8 mouse cellular contexts compared by ENCODE assay signal in the genomic region with DNA sequence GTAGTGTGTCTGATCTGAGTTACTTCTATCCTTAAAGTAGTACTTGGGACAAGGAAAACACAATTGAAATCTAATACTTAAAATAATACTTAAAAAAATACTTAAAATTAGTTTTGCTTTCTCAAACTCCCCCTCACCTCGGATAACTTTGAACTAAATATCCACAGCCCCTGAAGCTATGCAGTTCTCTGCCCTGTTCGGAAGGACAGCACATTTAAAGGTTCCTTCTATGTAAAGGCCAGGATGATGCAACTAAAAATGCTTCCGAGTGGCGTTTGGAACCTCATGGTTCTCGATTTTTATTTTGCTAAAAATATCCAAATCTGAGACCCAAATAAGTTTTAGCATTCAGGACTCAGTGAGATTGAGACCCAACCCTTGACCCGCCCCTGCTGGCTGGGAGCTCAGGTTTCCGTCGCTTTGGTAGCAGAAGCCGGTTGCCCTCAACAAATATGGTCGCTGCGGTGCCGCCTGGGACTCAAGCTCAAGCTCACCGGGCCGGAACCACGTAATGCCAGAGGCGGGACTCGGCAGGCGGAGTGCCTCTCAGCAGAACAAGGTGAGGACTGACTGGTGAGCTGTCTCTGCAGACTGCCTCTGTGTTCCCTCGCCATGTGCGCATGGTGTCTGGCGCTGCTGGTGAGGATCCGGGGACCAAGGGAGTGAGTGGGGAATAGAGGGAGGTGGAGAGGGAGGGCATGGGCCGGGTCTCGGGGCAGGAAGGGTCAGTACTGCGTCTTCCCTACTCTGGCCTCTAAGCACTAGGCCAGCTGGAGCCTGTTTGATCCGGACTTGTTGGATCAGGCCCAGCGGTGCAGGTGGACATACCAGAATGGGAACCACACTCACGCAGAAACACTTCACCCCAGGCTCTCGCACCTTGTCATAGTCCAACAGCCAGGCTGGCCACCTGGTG. TPM values are rescaled to one million over a fixed set of nuclear protein-coding genes. Genes with fewer than 3 reads are reported as not detected.
DNase-seq lines count a peak whose midpoint lies in the region; ATAC-seq and TF ChIP-seq lines count a peak whose summit lies in the region.

A gene (plus strand): TSS at position 429 of the 916 bp plus-strand sequence.

- peak within 1 kb of the TSS; percentile 58 for H3K9ac ChIP-seq in CH12.LX (ENCODE audit: insufficient read depth, low read depth)
- peak within 1 kb of the TSS; percentile 70 for H3K9ac ChIP-seq in forebrain, embryonic 11.5 days (ENCODE audit: low read length)
- H3K9ac ChIP-seq in heart, embryonic 16.5 days (ENCODE audit: low read length), result peak within 1 kb of the TSS; percentile 84
- H3K9ac ChIP-seq in liver, embryonic 15.5 days, result peak within 1 kb of the TSS; percentile 64
- H3K9ac ChIP-seq in neural tube, embryonic 12.5 days, result peak within 1 kb of the TSS; percentile 64

- peak; percentile 87 for TF ChIP-seq POLR2A in CH12.LX (IDR thresholded peaks at IDR 0.05; ENCODE audit: low read depth, low read length)

- TF ChIP-seq RAD21 in CH12.LX (IDR thresholded peaks at IDR 0.05; ENCODE audit: low read depth, low read length), result no peak

- no peaks in the 10 kb centered on the region for H3K27me3 ChIP-seq in CH12.LX (replicated peaks)
- no peaks in the 10 kb centered on the region for H3K27me3 ChIP-seq in forebrain, embryonic 11.5 days (ENCODE audit: control insufficient read depth, insufficient read depth, low read length)
- H3K27me3 ChIP-seq in heart, embryonic 16.5 days (ENCODE audit: control insufficient read depth, insufficient read depth, low read length), result no peaks in the 10 kb centered on the region
- H3K27me3 ChIP-seq in liver, embryonic 15.5 days, result no peaks in the 10 kb centered on the region
- H3K27me3 ChIP-seq in neural tube, embryonic 12.5 days (replicated peaks), result no peaks in the 10 kb centered on the region

- TF ChIP-seq CTCF in CH12.LX (conservative IDR thresholded peaks at IDR 0.05 in 1 of 2, IDR thresholded peaks at IDR 0.05 in 1 of 2; ENCODE audit: low read depth in 2 of 2, low read length in 2 of 2), result no peak

- H3K9me3 ChIP-seq in CH12.LX (replicated peaks; ENCODE audit: low read length), result no peaks in the 10 kb centered on the region
- H3K9me3 ChIP-seq in forebrain, embryonic 11.5 days (ENCODE audit: control insufficient read depth, low read length), result no peaks in the 10 kb centered on the region
- H3K9me3 ChIP-seq in heart, embryonic 16.5 days (replicated peaks; ENCODE audit: control insufficient read depth, low read length), result no peaks in the 10 kb centered on the region
- H3K9me3 ChIP-seq in liver, embryonic 15.5 days (replicated peaks), result no peaks in the 10 kb centered on the region
- no peaks in the 10 kb centered on the region for H3K9me3 ChIP-seq in neural tube, embryonic 12.5 days

- H3K4me2 ChIP-seq in CH12.LX (ENCODE audit: insufficient read depth, low read depth, poor library complexity, severe bottlenecking), result peak within 1 kb of the TSS; percentile 68
- H3K4me2 ChIP-seq in forebrain, embryonic 11.5 days (ENCODE audit: low read depth, low read length, severe bottlenecking), result peak within 1 kb of the TSS; percentile 64
- peak within 1 kb of the TSS; percentile 81 for H3K4me2 ChIP-seq in heart, embryonic 16.5 days (ENCODE audit: low read depth, low read length)
- peak within 1 kb of the TSS; percentile 77 for H3K4me2 ChIP-seq in liver, embryonic 15.5 days
- H3K4me2 ChIP-seq in neural tube, embryonic 12.5 days (replicated peaks), result peak within 1 kb of the TSS; percentile 62

- no peak for TF ChIP-seq EP300 in CH12.LX (IDR thresholded peaks at IDR 0.05; ENCODE audit: low read length)

- dilution Hi-C loops in CH12.LX (cut with MboI; ENCODE audit: extremely low pct_ligation_motif_present, extremely low pct_unique_long_range_greater_than_20kb, low sequenced_read_pairs), result no loop called here

- H3K27ac ChIP-seq in CH12.LX (ENCODE audit: insufficient read depth, low read depth), result peak within 1 kb of the TSS; percentile 25; the same call in 1 of the 2 replicates
- no peak within 1 kb of the TSS for H3K27ac ChIP-seq in forebrain, embryonic 11.5 days (ENCODE audit: low read depth, low read length)
- peak within 1 kb of the TSS; percentile 84 for H3K27ac ChIP-seq in heart, embryonic 16.5 days (ENCODE audit: low read length)
- peak within 1 kb of the TSS; percentile 57 for H3K27ac ChIP-seq in liver, embryonic 15.5 days (replicated peaks)
- no peak within 1 kb of the TSS for H3K27ac ChIP-seq in neural tube, embryonic 12.5 days

- peaks cover 14% of the 10 kb centered on the region for H3K79me2 ChIP-seq in CH12.LX (replicated peaks; ENCODE audit: control insufficient read depth, extremely low read depth, insufficient read depth, poor library complexity, severe bottlenecking)

- H3K4me1 ChIP-seq in CH12.LX (ENCODE audit: control insufficient read depth in 1 of 2, insufficient read depth in 2 of 2), result peaks cover 8 to 14% of the 10 kb centered on the region in 2 experiments
- H3K4me1 ChIP-seq in forebrain, embryonic 11.5 days (replicated peaks; ENCODE audit: control insufficient read depth, insufficient read depth, low read length), result 0 out of 2 replicates have a peak, but pooled peaks cover 3% of the 10 kb centered on the region
- H3K4me1 ChIP-seq in heart, embryonic 16.5 days (ENCODE audit: control insufficient read depth, insufficient read depth, low read length), result peaks cover 4% of the 10 kb centered on the region; the same call in 1 of the 2 replicates
- peaks cover 14% of the 10 kb centered on the region for H3K4me1 ChIP-seq in liver, embryonic 15.5 days (replicated peaks)
- no peaks in the 10 kb centered on the region for H3K4me1 ChIP-seq in neural tube, embryonic 12.5 days

- DNase-seq in CH12.LX (ENCODE audit: extremely low read depth), result peak; percentile 95
- peak; percentile 86 for DNase-seq in c-Kit-positive CD71-positive TER-119-negative erythroid progenitor cells, embryonic 14.5 days (ENCODE audit: low read depth)
- peak; percentile 95 for DNase-seq in forebrain, embryonic 11.5 days (ENCODE audit: low spot score)
- peak; percentile 98 to 99 for DNase-seq in kidney, postnatal 36 days
- peak; percentile 95 for DNase-seq in telencephalon, adult 2 months (ENCODE audit: low read depth, low spot score)

- peaks cover 22 to 40% of the 10 kb centered on the region in 2 experiments for H3K36me3 ChIP-seq in CH12.LX (replicated peaks in 1 of 2; ENCODE audit: control insufficient read depth in 1 of 2, insufficient read depth in 1 of 2, low read length in 1 of 2)
- H3K36me3 ChIP-seq in forebrain, embryonic 11.5 days (ENCODE audit: control insufficient read depth, insufficient read depth, low read length), result peaks cover 2% of the 10 kb centered on the region; the same call in 1 of the 2 replicates
- H3K36me3 ChIP-seq in heart, embryonic 16.5 days (ENCODE audit: control insufficient read depth, insufficient read depth), result peaks cover 16% of the 10 kb centered on the region
- H3K36me3 ChIP-seq in liver, embryonic 15.5 days (replicated peaks), result peaks cover 26% of the 10 kb centered on the region
- H3K36me3 ChIP-seq in neural tube, embryonic 12.5 days, result peaks cover 20% of the 10 kb centered on the region; the same call in 1 of the 2 replicates

- in situ Hi-C loops in CH12.LX (cut with MboI; ENCODE audit: low pct_ligation_motif_present, low pct_unique_long_range_greater_than_20kb, low sequenced_read_pairs), result no loop called here

- 1% methylated on average over 29 of the region's 29 CpGs for WGBS in forebrain, embryonic 11.5 days
- under 1% methylated on average over 29 of the region's 29 CpGs for WGBS in heart, embryonic 16.5 days
- WGBS in liver, embryonic 15.5 days (ENCODE audit: insufficient replicate concordance), result 1% methylated on average over 29 of the region's 29 CpGs
- WGBS in neural tube, embryonic 12.5 days, result 2% methylated on average over 29 of the region's 29 CpGs

- H3K4me3 ChIP-seq in CH12.LX (replicated peaks in 1 of 3; ENCODE audit: low read depth in 2 of 3, low read length in 2 of 3, poor library complexity in 1 of 3), result peak within 1 kb of the TSS; percentile 72 to 93 (median 78)
- peak within 1 kb of the TSS; percentile 51 for H3K4me3 ChIP-seq in forebrain, embryonic 11.5 days (ENCODE audit: low read depth, low read length)
- H3K4me3 ChIP-seq in heart, embryonic 16.5 days (ENCODE audit: low read length), result peak within 1 kb of the TSS; percentile 78
- H3K4me3 ChIP-seq in liver, embryonic 15.5 days (replicated peaks), result peak within 1 kb of the TSS; percentile 65
- H3K4me3 ChIP-seq in neural tube, embryonic 12.5 days, result peak within 1 kb of the TSS; percentile 54

- ATAC-seq in forebrain, embryonic 11.5 days (replicated peaks; ENCODE audit: low FRiP score), result peak; percentile 95
- ATAC-seq in heart, embryonic 16.5 days (replicated peaks; ENCODE audit: extremely low read depth, insufficient read depth, low FRiP score), result peak; percentile 96
- peak; percentile 90 for ATAC-seq in liver, embryonic 15.5 days (ENCODE audit: insufficient read depth)
- ATAC-seq in neural tube, embryonic 12.5 days (ENCODE audit: low FRiP score, low read depth), result peak; percentile 96

TF ChIP-seq in CH12.LX, 34 proteins besides CTCF, POLR2A, EP300 and RAD21 (continues in another document):
- TF ChIP-seq MAZ (IDR thresholded peaks at IDR 0.05; ENCODE audit: low read depth, low read length) (0 out of 2 replicates have a peak, but pooled peaks have one; percentile 19), KAT2A (IDR thresholded peaks at IDR 0.05; ENCODE audit: insufficient replicate concordance, low read length) (peak; percentile 72; the same call in 1 of the 2 replicates), E2F4 (IDR thresholded peaks at IDR 0.05; ENCODE audit: insufficient replicate concordance, low read depth, low read length) (no peak), JUND (conservative IDR thresholded peaks at IDR 0.05; ENCODE audit: low read depth, low read length) (0 out of 2 replicates have a peak, but pooled peaks have one; percentile 35), SIN3A (IDR thresholded peaks at IDR 0.05; ENCODE audit: low read length) (peak; percentile 69), RCOR1 (conservative IDR thresholded peaks at IDR 0.05; ENCODE audit: low read depth, low read length) (no peak), USF2 (conservative IDR thresholded peaks at IDR 0.05; ENCODE audit: low read depth, low read length) (no peak), JUN (IDR thresholded peaks at IDR 0.05; ENCODE audit: insufficient read depth, low read depth, low read length) (no peak), ZMIZ1 (IDR thresholded peaks at IDR 0.05; ENCODE audit: low read depth, low read length) (peak; percentile 62; the same call in 1 of the 2 replicates), ETS1 (conservative IDR thresholded peaks at IDR 0.05; ENCODE audit: low read depth, low read length) (no peak), SMC3 (IDR thresholded peaks at IDR 0.05; ENCODE audit: low read depth, low read length) (no peak)

RNA-seq across cellular contexts. Expression of the gene that starts here (rescaled TPM):
- total RNA-seq in CH12.LX (2012; rRNA removed) (13.6 and 13.7 TPM in 2 replicates), CH12.LX (2014; rRNA removed) (22.3 and 24.3 TPM in 2 replicates)
- 18.8 and 20.9 TPM in 2 replicates for polyA plus RNA-seq in CH12.LX (2012; ENCODE audit: insufficient read length, low read depth)
- polyA plus RNA-seq in forebrain, embryonic 11.5 days (2014; fragmentation: Nextera tagmentation; extraction: Ambion mirVana), result 26.0 and 30.2 TPM in 2 replicates
- polyA plus RNA-seq in heart, embryonic 16.5 days (2015; fragmentation: Nextera tagmentation; extraction: Ambion mirVana), result 17.5 and 19.2 TPM in 2 replicates
- 8.9 and 9.5 TPM in 2 replicates for polyA plus RNA-seq in liver, embryonic 15.5 days (2015; fragmentation: Nextera tagmentation; extraction: Ambion mirVana)
- 30.9 and 31.4 TPM in 2 replicates for polyA plus RNA-seq in neural tube, embryonic 12.5 days (2016; fragmentation: Nextera tagmentation; extraction: Ambion mirVana)

Comparison
In these comparisons a context has a peak if more than half of its experiments do, and no peak if none do; other contexts are left out.
1. H3K27ac ChIP-seq: peak in CH12.LX (single experiment), heart, embryonic 16.5 days (single experiment) and liver, embryonic 15.5 days (single experiment); none in forebrain, embryonic 11.5 days (single experiment) and neural tube, embryonic 12.5 days (single experiment).
2. Peak in every context shown above with its lines, with median percentiles within 50 percentile points of each other: DNase-seq, H3K4me2 ChIP-seq, H3K4me3 ChIP-seq, H3K9ac ChIP-seq and ATAC-seq.